Mouse (Mus musculus) lung, adult 2 months (tissue): ENCODE measurements around the gene Prm3. TPM values are rescaled to one million over a fixed set of nuclear protein-coding genes. Genes with fewer than 3 reads are reported as not detected.

Experiments
- DNase-seq: peaks from one replicate; pipeline ENCODE4 v3.0.0; 2022
- H3K4me1 ChIP-seq: fragments of 200-500 bp; 2 replicates; pipeline ENCODE4 v1.6.1; 2011; ENCODE audit warnings: low read length; ENCODE audit not compliant: control insufficient read depth, insufficient read depth
- H3K4me3 ChIP-seq: fragments of 200-500 bp; replicated peaks from 2 replicates; pipeline ENCODE3; 2011; ENCODE audit warnings: low read depth, mild to moderate bottlenecking, control low read depth, low read length; ENCODE audit errors: extremely low read depth
- CTCF ChIP-seq: fragments of 200-500 bp; IDR thresholded peaks from 2 replicates; pipeline ENCODE4 v1.5.1; 2011; ENCODE audit warnings: mild to moderate bottlenecking, low read length, control low read depth; ENCODE audit not compliant: insufficient read depth
- POLR2A ChIP-seq: fragments of 200-500 bp; IDR thresholded peaks from 2 replicates; pipeline ENCODE4 v1.6.1; 2011; ENCODE audit warnings: low read depth, mild to moderate bottlenecking, control low read depth, low read length, borderline replicate concordance; ENCODE audit errors: extremely low read depth
- WGBS: fragments of 180-500 bp; shearing (Covaris S2); methylation state at CpG from one replicate; pipeline ENCODE4 v1.1.7; 2018; 5-methylcytosine and 5-hydroxymethylcytosine counted together
- polyA plus RNA-seq: library from polyadenylated mRNA; depleted of rRNA; stranded (reverse); fragments of >200 nt; gene quantifications from 2 replicates; pipeline ENCODE4 v1.2.3, GENCODE M21; 2012; rRNA removed

Gene Prm3
- polyA plus RNA-seq, 1 experiment: not detected

- Histone ChIP-seq H3K4me3 (no peak overlapping the region), H3K4me1 (no peaks in the 10 kb centered on the region)
- WGBS: 72% methylated on average over 5 of the region's 5 CpGs
- no peak for DNase-seq
- TF ChIP-seq CTCF (no peak), POLR2A (no peak)
Measured at GRCm38 (mm10) chr16:10762569-10763180, 28.0 kb downstream of the Prm3 start.

- H3K4me3 ChIP-seq: no peak overlapping the region
- no peaks in the 10 kb centered on the region for H3K4me1 ChIP-seq
- 59% methylated on average over 8 of the region's 8 CpGs for WGBS
- TF ChIP-seq CTCF: no peak
- DNase-seq: no peak
Measured at GRCm38 (mm10) chr16:10761182-10761581, 29.5 kb downstream of the Prm3 start.

- no peak for DNase-seq
- TF ChIP-seq CTCF (no peak), POLR2A (no peak)
- 64% methylated on average over 6 of the region's 6 CpGs for WGBS
- no peak overlapping the region for H3K4me3 ChIP-seq
- H3K4me1 ChIP-seq: no peaks in the 10 kb centered on the region
Measured at GRCm38 (mm10) chr16:10756168-10756567, 34.5 kb downstream of the Prm3 start.

GRCm38 (mm10) chr16:10754521-10755296 is 36.0 kb downstream of the Prm3 start:
- H3K4me1 ChIP-seq: no peaks in the 10 kb centered on the region
- DNase-seq: no peak
- no peak overlapping the region for H3K4me3 ChIP-seq
- no peak for TF ChIP-seq CTCF
- 71% methylated on average over 3 of the region's 3 CpGs for WGBS

- 42% methylated on average over 7 of the region's 7 CpGs for WGBS
- TF ChIP-seq CTCF (no peak), POLR2A (no peak)
- Histone ChIP-seq H3K4me1 (no peaks in the 10 kb centered on the region), H3K4me3 (no peak overlapping the region)
- no peak for DNase-seq
Measured at GRCm38 (mm10) chr16:10749824-10750223, 40.9 kb downstream of the Prm3 start.

- TF ChIP-seq POLR2A (no peak), CTCF (no peak)
- no peak for DNase-seq
- Histone ChIP-seq H3K4me3 (no peak overlapping the region), H3K4me1 (no peaks in the 10 kb centered on the region)
- WGBS: 62% methylated on average over 7 of the region's 7 CpGs
Measured at GRCm38 (mm10) chr16:10749226-10749625, 41.5 kb downstream of the Prm3 start.

GRCm38 (mm10) chr16:10741082-10741481 is 49.6 kb downstream of the Prm3 start:
- TF ChIP-seq CTCF (no peak), POLR2A (no peak)
- DNase-seq: no peak
- WGBS: 41% methylated on average over 2 of the region's 2 CpGs
- peaks cover 32% of the 10 kb centered on the region for H3K4me1 ChIP-seq
- H3K4me3 ChIP-seq: no peak overlapping the region

Other genes with a start within 250 kb of the Prm3 start
- gene Dexi, start 247.9 kb downstream of the Prm3 start, polyA plus RNA-seq: 56.1 and 59.5 TPM in 2 replicates
- gene Clec16a, start 245.6 kb downstream of the Prm3 start, polyA plus RNA-seq: 12.7 and 18.3 TPM in 2 replicates
- 8.8 and 11.6 TPM in 2 replicates for gene Socs1, start 5.4 kb downstream of the Prm3 start, polyA plus RNA-seq
- gene Tnp2, start 2.3 kb downstream of the Prm3 start, polyA plus RNA-seq: 0.82 and 2.7 TPM in 2 replicates
- 0.83 and 1.8 TPM in 2 replicates for gene Prm2, start 5.2 kb upstream of the Prm3 start, polyA plus RNA-seq
- 0.36 and 1.8 TPM in 2 replicates for gene Prm1, start 14.9 kb upstream of the Prm3 start, polyA plus RNA-seq
- gene Gm11172, start 22.0 kb upstream of the Prm3 start, polyA plus RNA-seq: not detected in 2 replicates
- 0.38 and 1.0 TPM in 2 replicates for gene Rmi2, start 44.1 kb upstream of the Prm3 start, polyA plus RNA-seq